Mouse (Mus musculus): Measurements from ENCODE around the gene Arl5a.

The Arl5a gene

GRCm38 (mm10) chr2:52426041-52426440, 1.3 kb upstream of the Arl5a start:
- POLR2A ChIA-PET: interaction anchor here in 3 of 4 experiments (0.6 to 4.5 kb wide), 6 partner anchors 10 to 356 kb away, joined by 4 to 37 read pairs (median 10); partner anchors contain the start of gene Rif1 (in 1 of the 3)
- CTCF ChIA-PET: interaction anchor here in 2 of 4 experiments (0.6 to 1.0 kb wide), 2 partner anchors 159 to 165 kb away, joined by 3 to 4 read pairs; no protein-coding TSS in a partner anchor

DNA sequence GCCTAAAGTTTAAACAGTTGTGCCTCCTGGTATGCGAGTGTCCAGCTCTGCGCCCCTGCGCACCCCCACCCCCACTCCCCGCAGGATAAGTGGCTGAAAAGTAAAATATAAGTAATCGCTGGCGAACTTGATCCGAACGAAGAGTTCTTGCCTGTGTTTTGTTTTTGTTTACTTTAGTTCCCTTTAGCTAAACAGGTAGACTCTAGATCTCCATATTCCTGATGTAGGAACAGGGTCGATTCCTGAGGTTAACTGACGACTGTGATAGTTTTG, 758 bp upstream of the Arl5a start:
- CTCF ChIA-PET: interaction anchor here in 2 of 4 experiments (1.0 to 1.9 kb wide), 2 partner anchors 165 kb away, joined by 3 to 4 read pairs; no protein-coding TSS in a partner anchor
- POLR2A ChIA-PET: interaction anchor here in 3 of 4 experiments (0.6 to 4.5 kb wide), 21 partner anchors 9 to 355 kb away, joined by 3 to 37 read pairs (median 5); partner anchors contain the start of genes Neb (in 2 of the 3) and Rif1 (in 1 of the 3)

DNA sequence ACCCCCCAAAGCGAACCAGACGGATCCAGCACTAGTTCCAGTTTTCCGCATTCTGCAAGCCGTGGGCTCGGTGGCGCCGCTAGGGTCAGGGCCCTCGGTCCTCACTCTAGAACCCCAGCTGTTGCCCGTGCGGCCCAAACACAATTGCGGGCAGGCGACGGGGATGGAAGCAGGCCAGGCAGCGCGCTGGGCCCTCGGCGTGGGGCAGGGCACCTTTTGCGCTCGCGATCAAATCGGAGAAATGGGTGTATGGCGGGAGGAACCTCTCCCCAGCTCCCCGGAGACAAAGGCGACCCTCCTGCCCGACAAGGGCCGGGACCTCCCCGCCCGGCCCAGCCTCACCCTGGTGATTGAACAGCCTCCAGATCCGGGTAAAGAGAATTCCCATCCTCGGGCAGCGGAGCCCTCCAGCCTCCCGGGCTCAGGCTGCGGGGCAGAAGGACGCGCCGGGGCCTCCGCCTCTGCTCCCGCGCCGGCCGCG, 413 bp downstream of the Arl5a start:
- ChIA-PET CTCF (interaction anchor here (0.5 to 1.9 kb wide), 7 partner anchors 20 to 698 kb away, joined by 3 to 11 read pairs (median 3); no protein-coding TSS in a partner anchor), POLR2A (interaction anchor here (0.6 to 4.5 kb wide), 55 partner anchors 8 to 1435 kb away, joined by 3 to 37 read pairs (median 4); partner anchors contain the start of genes Prpf40a (in 2 of the 4), Arl6ip6 (in 1 of the 4), Neb (in 1 of the 4) and Rif1 (in 1 of the 4))

- POLR2A ChIA-PET: interaction anchor here (0.6 to 4.5 kb wide), 26 partner anchors 8 to 767 kb away, joined by 3 to 37 read pairs (median 4); partner anchors contain the start of genes Arl6ip6 (in 1 of the 4), Neb (in 1 of the 4), Prpf40a (in 1 of the 4) and Rif1 (in 1 of the 4)
- CTCF ChIA-PET: interaction anchor here in 2 of 4 experiments (0.5 to 1.9 kb wide), 3 partner anchors 19 to 306 kb away, joined by 3 to 4 read pairs (median 4); no protein-coding TSS in a partner anchor
These were observed 972 bp downstream of the Arl5a start for GRCm38 (mm10) chr2:52423611-52424247.

- ChIA-PET CTCF (interaction anchor here in 1 of 4 experiments (0.7 kb wide), 1 partner anchor 20 kb away, joined by 4 read pairs; no protein-coding TSS in a partner anchor), POLR2A (interaction anchor here in 3 of 4 experiments (0.6 to 4.5 kb wide), 14 partner anchors 9 to 1314 kb away, joined by 3 to 37 read pairs (median 3); partner anchors contain the start of gene Rif1 (in 1 of the 3))
These were observed 1.7 kb downstream of the Arl5a start for GRCm38 (mm10) chr2:52422871-52423610.

DNA sequence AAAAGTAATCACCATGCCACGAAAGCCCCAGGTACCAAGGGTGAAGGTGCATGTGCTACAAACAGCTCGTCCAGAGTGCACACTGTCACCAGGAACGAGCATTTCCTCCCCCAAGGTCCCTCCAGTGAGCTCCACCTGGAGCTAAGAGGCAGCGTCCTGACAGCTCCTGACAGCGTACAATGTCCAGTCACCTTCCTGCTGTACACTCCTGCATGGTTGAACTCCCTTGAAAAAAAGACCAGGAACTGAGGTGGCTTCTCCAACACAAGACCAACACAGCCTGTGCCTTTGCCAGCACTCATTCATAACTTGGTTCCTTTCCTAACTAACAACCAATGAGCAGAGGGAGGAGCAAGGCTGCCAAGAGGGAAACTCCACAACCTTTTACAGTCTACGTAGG, 3.5 kb downstream of the Arl5a start:
- POLR2A ChIA-PET: interaction anchor here in 1 of 4 experiments (0.7 kb wide), 1 partner anchor 11 kb away, joined by 4 read pairs; no protein-coding TSS in a partner anchor

DNA sequence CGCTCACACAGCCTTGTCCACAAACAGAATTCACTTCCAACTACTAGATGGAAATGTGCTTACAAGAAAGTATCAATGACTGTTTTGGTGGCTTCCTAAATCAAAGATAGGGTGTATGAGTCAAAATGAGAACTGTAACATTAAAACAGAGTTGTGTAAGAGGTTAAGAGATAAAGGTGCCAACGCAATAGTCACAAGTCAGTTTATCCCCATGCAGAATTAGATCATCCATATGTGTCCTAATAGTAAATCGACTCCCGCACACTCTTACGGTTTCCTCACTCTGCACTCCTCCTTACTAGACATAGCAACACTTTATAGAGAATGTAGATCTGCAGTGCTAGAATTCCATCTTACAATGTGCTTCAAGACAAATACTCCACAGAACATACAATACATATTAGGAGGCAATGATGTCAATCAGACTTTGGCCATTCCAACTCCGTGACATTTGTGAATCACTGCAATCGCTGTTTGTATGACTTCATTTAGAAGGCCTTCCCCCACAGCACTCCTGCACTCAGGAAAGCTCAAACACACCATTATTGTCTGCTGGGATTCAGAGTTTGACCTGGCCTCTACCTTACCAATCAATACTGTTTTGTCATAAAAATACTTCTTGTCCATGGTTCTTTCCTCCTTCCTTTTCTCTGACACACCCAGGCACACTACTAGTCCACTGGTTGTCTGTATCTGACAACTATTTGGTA, 4.5 kb downstream of the Arl5a start:
- POLR2A ChIA-PET: interaction anchor here in 1 of 4 experiments (1.1 to 1.2 kb wide), 2 partner anchors 10 to 86 kb away, joined by 3 to 4 read pairs; no protein-coding TSS in a partner anchor
- CTCF ChIA-PET: interaction anchor here in 1 of 4 experiments (0.7 kb wide), 1 partner anchor 15 kb away, joined by 3 read pairs; no protein-coding TSS in a partner anchor

More for the DNA sequence above, 3.5 kb downstream of the Arl5a start:
- CTCF ChIA-PET: no interaction called here

DNA sequence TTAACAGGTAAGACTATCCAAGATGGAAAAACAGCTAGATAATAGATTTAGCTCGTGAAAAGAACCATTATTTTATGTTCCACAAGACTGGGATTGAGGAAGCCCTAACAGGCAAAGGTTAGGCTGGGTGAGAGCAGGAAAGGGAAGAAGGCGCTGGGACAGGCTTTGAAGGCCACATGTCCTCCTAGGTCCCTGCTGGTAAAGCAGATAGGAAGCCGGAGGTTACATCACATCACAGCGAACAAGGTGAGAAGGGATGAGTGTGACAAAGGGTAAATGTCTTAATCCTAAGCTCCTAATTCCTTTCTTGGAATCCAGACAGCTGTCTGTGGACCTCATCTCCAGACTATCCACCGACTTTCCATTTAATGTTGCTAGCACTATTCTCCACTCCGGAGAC, 5.4 kb downstream of the Arl5a start:
- ChIA-PET POLR2A (interaction anchor here in 2 of 4 experiments (0.9 to 1.7 kb wide), 5 partner anchors 11 to 270 kb away, joined by 3 to 7 read pairs (median 4); no protein-coding TSS in a partner anchor), CTCF (interaction anchor here in 2 of 4 experiments (0.7 kb wide), 2 partner anchors 14 to 107 kb away, joined by 3 read pairs; no protein-coding TSS in a partner anchor)

DNA sequence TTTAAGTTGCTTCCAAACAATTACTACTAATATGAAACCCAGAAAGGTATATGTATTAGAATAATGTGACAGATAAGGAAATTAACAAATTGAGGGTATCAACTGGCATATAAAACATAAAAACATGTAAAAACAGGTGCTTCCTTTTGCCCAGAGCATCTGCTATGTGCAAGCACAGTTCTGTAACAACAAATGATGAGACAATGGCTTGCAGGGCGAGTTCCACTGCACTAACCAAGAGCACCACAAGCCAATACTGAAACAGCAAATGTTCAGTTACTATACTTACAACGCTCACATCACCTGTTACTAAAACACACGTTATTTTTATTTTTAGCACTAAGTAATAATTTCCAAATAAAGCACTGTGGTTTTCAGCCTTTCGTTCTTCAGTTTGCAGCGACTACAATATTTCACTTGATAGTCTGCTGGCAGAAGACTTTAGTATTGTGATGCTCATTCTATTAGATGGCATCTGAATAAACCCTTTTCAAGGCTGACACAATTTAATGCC, 12.1 kb downstream of the Arl5a start:
- POLR2A ChIA-PET: interaction anchor here in 1 of 4 experiments (1.2 to 1.5 kb wide), 2 partner anchors 12 to 18 kb away, joined by 3 to 9 read pairs; partner anchors contain the start of gene Arl5a

DNA sequence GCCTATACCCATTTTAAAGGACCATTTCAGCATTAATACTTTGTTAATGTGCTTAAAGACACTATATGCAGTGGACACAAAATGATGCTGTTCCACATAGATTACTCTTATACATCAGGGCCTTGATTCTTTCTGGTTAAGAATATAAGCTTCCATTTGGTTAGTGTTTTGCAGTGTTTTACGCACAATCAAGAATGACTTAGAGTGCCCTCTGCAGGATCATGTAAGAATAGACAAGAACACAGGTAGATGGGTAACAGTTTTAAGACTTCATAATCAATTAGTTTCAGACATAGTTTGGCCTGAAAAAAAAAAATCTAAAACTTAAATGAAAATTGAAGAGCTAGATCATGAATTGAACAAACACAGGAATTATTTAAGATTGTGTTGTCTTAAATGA, 18.2 kb downstream of the Arl5a start:
- ChIA-PET POLR2A (interaction anchor here in 1 of 4 experiments (1.3 to 5.0 kb wide), 2 partner anchors 18 to 24 kb away, joined by 3 to 37 read pairs; partner anchors contain the start of gene Arl5a), CTCF (interaction anchor here in 2 of 4 experiments (0.7 to 1.4 kb wide), 3 partner anchors 28 to 64 kb away, joined by 3 to 5 read pairs (median 3); partner anchors contain the start of gene Neb (in 1 of the 2))

More for the DNA sequence above, 12.1 kb downstream of the Arl5a start:
- CTCF ChIA-PET: no interaction called here

GRCm38 (mm10) chr2:52405238-52405637, 19.5 kb downstream of the Arl5a start:
- CTCF ChIA-PET: interaction anchor here in 1 of 4 experiments (0.9 to 1.4 kb wide), 3 partner anchors 9 to 26 kb away, joined by 3 to 5 read pairs (median 3); partner anchors contain the start of gene Neb
- POLR2A ChIA-PET: interaction anchor here in 2 of 4 experiments (0.6 to 2.1 kb wide), 4 partner anchors 13 to 83 kb away, joined by 3 to 7 read pairs (median 6); partner anchors contain the start of gene Arl5a (in 2 of the 2)

DNA sequence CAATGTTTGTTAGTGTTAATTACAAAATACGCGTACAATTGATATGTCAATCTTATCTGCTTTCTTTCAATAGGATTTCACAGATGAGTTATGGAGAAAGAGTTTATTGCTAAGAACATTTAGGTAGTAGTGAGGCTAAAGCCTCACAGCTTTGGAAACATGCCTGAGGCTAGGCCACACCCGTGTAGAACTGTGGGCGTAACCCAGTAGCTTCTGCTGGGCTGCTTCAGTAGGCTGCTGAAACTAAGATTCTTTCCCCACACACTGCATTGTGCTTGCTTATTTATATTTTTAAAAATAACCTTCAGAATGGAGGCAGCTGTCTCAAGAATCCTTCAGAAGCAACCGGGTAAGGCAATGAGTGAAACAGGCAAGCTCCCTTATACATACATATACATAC, 30.2 kb downstream of the Arl5a start:
- CTCF ChIA-PET: no interaction called here
- POLR2A ChIA-PET: interaction anchor here in 1 of 4 experiments (0.9 to 1.3 kb wide), 2 partner anchors 10 to 17 kb away, joined by 3 to 7 read pairs; no protein-coding TSS in a partner anchor

- CTCF ChIA-PET: no interaction called here
- POLR2A ChIA-PET: no interaction called here
These were observed 34.2 kb downstream of the Arl5a start for GRCm38 (mm10) chr2:52390415-52390975.

- CTCF ChIA-PET: no interaction called here
- POLR2A ChIA-PET: no interaction called here
These were observed 34.7 kb downstream of the Arl5a start for GRCm38 (mm10) chr2:52389975-52390374.

GRCm38 (mm10) chr2:52386451-52386850, 38.2 kb downstream of the Arl5a start:
- CTCF ChIA-PET: no interaction called here

GRCm38 (mm10) chr2:52386037-52386436, 38.7 kb downstream of the Arl5a start:
- CTCF ChIA-PET: no interaction called here
- POLR2A ChIA-PET: interaction anchor here in 1 of 4 experiments (0.5 to 1.6 kb wide), 3 partner anchors 39 to 314 kb away, joined by 3 to 6 read pairs (median 4); partner anchors contain the start of gene Arl5a

More at GRCm38 (mm10) chr2:52386451-52386850, 38.2 kb downstream of the Arl5a start:
- POLR2A ChIA-PET: interaction anchor here in 1 of 4 experiments (0.5 to 1.6 kb wide), 3 partner anchors 39 to 314 kb away, joined by 3 to 6 read pairs (median 4); partner anchors contain the start of gene Arl5a

- ChIA-PET POLR2A (interaction anchor here in 2 of 4 experiments (0.6 to 1.8 kb wide), 7 partner anchors 9 to 947 kb away, joined by 3 to 8 read pairs (median 4); partner anchors contain the start of gene Arl5a (in 2 of the 2)), CTCF (interaction anchor here in 2 of 4 experiments (0.8 to 1.3 kb wide), 2 partner anchors 27 to 212 kb away, joined by 3 to 5 read pairs; no protein-coding TSS in a partner anchor)
These were observed 45.8 kb downstream of the Arl5a start for GRCm38 (mm10) chr2:52378848-52379261.
